Mouse (Mus musculus): ENCODE measurements around the gene Hcn1. TPM values are rescaled to one million over a fixed set of nuclear protein-coding genes. Genes with fewer than 3 reads are reported as not detected.
A peak's percentile ranks its signal among the peaks of the same experiment; 100 is the strongest.
"Not testable (repeated sequence)": the region's sequence is repeated elsewhere in the genome, so short reads cannot be mapped to it uniquely, and the experiment has no call there.

Gene Hcn1
- polyA plus RNA-seq, 1 experiment from 2014 or later: not detected

DNA sequence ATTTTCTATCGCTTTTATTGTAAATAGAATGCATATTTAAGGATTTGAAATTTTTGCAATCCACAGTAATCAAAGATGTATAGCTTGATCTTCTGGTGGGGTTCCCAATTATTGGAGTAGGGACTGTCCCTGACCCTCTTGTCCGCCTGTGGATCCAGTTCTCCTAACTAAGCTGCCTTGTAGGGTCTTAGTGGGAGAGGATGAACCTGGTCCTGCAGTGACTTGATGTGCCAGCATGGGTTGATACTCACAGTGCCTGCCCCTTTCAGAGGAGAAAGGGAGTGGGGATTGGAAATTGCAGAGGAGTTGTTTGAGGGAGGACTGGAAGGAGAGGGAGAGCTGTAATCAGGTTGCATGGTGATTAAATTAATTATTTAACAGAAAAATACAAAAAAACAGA, 398.4 kb downstream of the Hcn1 start:
- Histone ChIP-seq H3K9ac (ENCODE audit: low read depth, low read length) (no peak overlapping the region), H3K4me1 (ENCODE audit: control insufficient read depth, insufficient read depth, low read length) (0 out of 2 replicates have a peak, but pooled peaks cover 4% of the 10 kb centered on the region), H3K27ac (ENCODE audit: low read depth, low read length) (no peak overlapping the region), H3K4me3 (ENCODE audit: low read length) (no peak overlapping the region), H3K27me3 (ENCODE audit: control insufficient read depth, insufficient read depth, low read length) (no peaks in the 10 kb centered on the region), H3K9me3 (ENCODE audit: control insufficient read depth, low read length) (no peaks in the 10 kb centered on the region), H3K36me3 (ENCODE audit: control insufficient read depth, insufficient read depth, low read length) (no peaks in the 10 kb centered on the region), H3K4me2 (replicated peaks; ENCODE audit: low read depth, low read length) (no peak overlapping the region)
- 77% methylated on average over 2 of the region's 2 CpGs for WGBS
- ATAC-seq (ENCODE audit: low FRiP score, low TSS enrichment): peak; percentile 60; the same call in 1 of the 2 replicates

DNA sequence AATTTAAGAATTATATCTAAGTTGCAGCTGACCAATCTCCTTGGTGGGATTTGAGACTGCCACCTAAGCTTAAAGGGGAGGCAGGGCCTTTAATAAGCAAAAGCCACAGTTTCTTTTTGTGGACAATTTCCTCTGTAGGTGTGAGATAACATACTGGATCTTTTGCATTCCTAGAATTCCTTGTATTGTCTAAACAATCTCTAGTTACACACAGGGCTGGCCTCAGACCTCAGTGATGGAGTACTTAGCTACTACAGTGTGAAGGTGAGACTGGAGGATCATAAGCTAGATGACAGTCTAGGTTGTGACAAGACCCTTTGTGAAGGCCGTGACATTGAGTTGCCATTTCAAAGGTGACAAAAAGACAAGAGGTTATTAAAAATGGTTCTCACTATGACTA, 419.1 kb downstream of the Hcn1 start:
- Histone ChIP-seq H3K4me1 (ENCODE audit: control insufficient read depth, insufficient read depth, low read length) (no peaks in the 10 kb centered on the region), H3K27ac (ENCODE audit: low read depth, low read length) (no peak overlapping the region), H3K4me2 (replicated peaks; ENCODE audit: low read depth, low read length) (no peak overlapping the region), H3K27me3 (ENCODE audit: control insufficient read depth, insufficient read depth, low read length) (no peaks in the 10 kb centered on the region), H3K4me3 (ENCODE audit: low read length) (no peak overlapping the region), H3K9me3 (ENCODE audit: control insufficient read depth, low read length) (no peaks in the 10 kb centered on the region), H3K36me3 (ENCODE audit: control insufficient read depth, insufficient read depth, low read length) (no peaks in the 10 kb centered on the region), H3K9ac (ENCODE audit: low read depth, low read length) (no peak overlapping the region)
- 94% methylated on average over 1 of the region's 1 CpGs for WGBS
- ATAC-seq (ENCODE audit: low FRiP score, low TSS enrichment): no peak

DNA sequence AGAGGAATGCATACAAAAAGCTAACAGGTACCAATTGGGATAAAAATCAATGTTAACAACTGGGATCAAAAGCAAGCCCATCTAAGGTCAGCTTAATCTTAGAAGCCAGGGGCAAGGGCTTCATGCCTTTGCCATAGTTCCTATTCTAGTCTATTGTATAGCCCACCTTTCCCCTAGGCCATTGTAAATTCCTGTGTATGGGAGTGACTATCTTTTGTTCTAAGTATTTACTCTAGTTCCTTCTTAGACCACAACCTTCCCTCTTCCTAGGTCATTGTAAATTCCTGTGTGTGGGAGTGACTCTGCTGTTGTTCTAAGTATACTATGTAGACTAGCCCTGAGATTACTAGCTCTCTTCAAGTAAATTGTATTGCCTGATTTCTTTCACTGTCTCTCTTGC, 420.8 kb downstream of the Hcn1 start:
- not testable (repeated sequence) for H3K4me3 ChIP-seq (ENCODE audit: low read length)

DNA sequence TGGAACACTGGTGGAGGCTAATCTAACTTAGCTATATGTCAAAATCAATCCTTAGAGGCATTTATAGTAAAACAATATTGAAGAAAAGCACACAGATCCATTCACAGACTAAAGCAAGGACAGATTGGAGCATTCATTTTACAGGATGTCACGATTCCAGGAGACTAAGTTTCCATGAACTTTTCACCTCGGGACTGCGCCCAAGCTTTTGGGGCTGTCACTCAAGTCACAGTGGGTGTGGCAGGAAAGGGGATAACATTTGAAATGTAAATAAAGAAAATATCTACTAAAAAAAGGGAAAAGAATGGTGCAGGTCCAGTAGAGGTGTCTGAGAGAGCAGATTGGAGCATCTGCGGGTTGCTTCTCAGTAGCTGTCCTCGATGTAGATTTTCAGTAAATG, 421.3 kb downstream of the Hcn1 start:
- Histone ChIP-seq H3K9ac (ENCODE audit: low read depth, low read length) (no peak overlapping the region), H3K4me2 (replicated peaks; ENCODE audit: low read depth, low read length) (no peak overlapping the region), H3K9me3 (ENCODE audit: control insufficient read depth, low read length) (no peaks in the 10 kb centered on the region), H3K36me3 (ENCODE audit: control insufficient read depth, insufficient read depth, low read length) (no peaks in the 10 kb centered on the region), H3K27me3 (ENCODE audit: control insufficient read depth, insufficient read depth, low read length) (no peaks in the 10 kb centered on the region), H3K27ac (ENCODE audit: low read depth, low read length) (no peak overlapping the region), H3K4me3 (ENCODE audit: low read length) (no peak overlapping the region), H3K4me1 (ENCODE audit: control insufficient read depth, insufficient read depth, low read length) (no peaks in the 10 kb centered on the region)
- no peak for ATAC-seq (ENCODE audit: low FRiP score, low TSS enrichment)
- WGBS: 87% methylated on average over 5 of the region's 5 CpGs

More for the DNA sequence above, 420.8 kb downstream of the Hcn1 start:
- H3K9ac ChIP-seq (ENCODE audit: low read depth, low read length); H3K36me3 ChIP-seq (ENCODE audit: control insufficient read depth, insufficient read depth, low read length); H3K4me2 ChIP-seq (replicated peaks; ENCODE audit: low read depth, low read length); H3K27ac ChIP-seq (ENCODE audit: low read depth, low read length); ATAC-seq (ENCODE audit: low FRiP score, low TSS enrichment); H3K4me1 ChIP-seq (ENCODE audit: control insufficient read depth, insufficient read depth, low read length); H3K9me3 ChIP-seq (ENCODE audit: control insufficient read depth, low read length); H3K27me3 ChIP-seq (ENCODE audit: control insufficient read depth, insufficient read depth, low read length): not testable (repeated sequence)

DNA sequence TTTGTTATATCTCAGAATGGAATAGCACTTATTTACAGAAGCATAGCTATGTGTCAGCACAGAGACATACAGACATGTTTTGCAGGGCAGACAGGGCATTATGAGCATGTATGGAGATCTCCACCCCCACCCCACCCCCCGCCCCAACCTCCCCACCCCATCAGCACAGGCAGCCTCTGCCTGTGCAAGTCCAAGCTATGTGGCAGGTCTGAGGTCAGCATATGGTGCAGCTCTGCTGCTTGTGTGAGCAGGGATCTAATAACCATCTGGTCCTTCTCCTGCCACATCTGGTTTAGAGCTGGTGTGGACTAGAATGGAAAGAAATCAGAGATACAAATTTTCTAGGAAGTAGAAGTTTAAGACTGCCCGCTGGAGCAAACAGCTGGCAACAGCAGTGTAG, 424.4 kb downstream of the Hcn1 start:
- H3K4me2 ChIP-seq (replicated peaks; ENCODE audit: low read depth, low read length): no peak overlapping the region
- no peaks in the 10 kb centered on the region for H3K27me3 ChIP-seq (ENCODE audit: control insufficient read depth, insufficient read depth, low read length)
- H3K9ac ChIP-seq (ENCODE audit: low read depth, low read length): no peak overlapping the region
- H3K36me3 ChIP-seq (ENCODE audit: control insufficient read depth, insufficient read depth, low read length): no peaks in the 10 kb centered on the region
- ATAC-seq (ENCODE audit: low FRiP score, low TSS enrichment): no peak
- H3K9me3 ChIP-seq (ENCODE audit: control insufficient read depth, low read length): no peaks in the 10 kb centered on the region
- 80% methylated on average over 2 of the region's 2 CpGs for WGBS
- no peaks in the 10 kb centered on the region for H3K4me1 ChIP-seq (ENCODE audit: control insufficient read depth, insufficient read depth, low read length)
- H3K27ac ChIP-seq (ENCODE audit: low read depth, low read length): no peak overlapping the region
- H3K4me3 ChIP-seq (ENCODE audit: low read length): no peak overlapping the region

DNA sequence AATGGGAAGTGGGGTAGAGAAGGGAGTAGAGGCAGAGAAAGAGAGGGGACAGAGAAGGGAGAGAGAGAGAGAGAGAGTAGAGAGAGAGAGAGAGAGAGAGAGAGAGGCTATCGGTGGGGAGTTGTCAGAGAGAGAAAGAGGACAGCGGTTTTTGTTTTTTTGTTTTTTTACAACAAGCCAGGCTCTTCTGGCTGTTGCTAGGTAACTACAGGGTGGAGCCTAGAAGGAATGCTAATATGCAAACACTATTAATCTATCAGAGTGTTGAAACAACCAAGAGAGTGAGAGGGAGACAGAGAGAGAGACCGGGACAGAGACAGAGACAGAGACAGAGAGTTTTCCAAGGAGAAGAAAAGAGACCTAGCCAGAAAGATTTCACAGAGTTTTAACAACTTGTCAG, 425.7 kb downstream of the Hcn1 start:
- no peaks in the 10 kb centered on the region for H3K27me3 ChIP-seq (ENCODE audit: control insufficient read depth, insufficient read depth, low read length)
- no peak overlapping the region for H3K9ac ChIP-seq (ENCODE audit: low read depth, low read length)
- no peaks in the 10 kb centered on the region for H3K4me1 ChIP-seq (ENCODE audit: control insufficient read depth, insufficient read depth, low read length)
- H3K4me3 ChIP-seq (ENCODE audit: low read length): no peak overlapping the region
- 56% methylated on average over 3 of the region's 3 CpGs for WGBS
- H3K27ac ChIP-seq (ENCODE audit: low read depth, low read length): no peak overlapping the region
- H3K4me2 ChIP-seq (replicated peaks; ENCODE audit: low read depth, low read length): no peak overlapping the region
- no peak for ATAC-seq (ENCODE audit: low FRiP score, low TSS enrichment)
- H3K36me3 ChIP-seq (ENCODE audit: control insufficient read depth, insufficient read depth, low read length): no peaks in the 10 kb centered on the region
- H3K9me3 ChIP-seq (ENCODE audit: control insufficient read depth, low read length): no peaks in the 10 kb centered on the region

DNA sequence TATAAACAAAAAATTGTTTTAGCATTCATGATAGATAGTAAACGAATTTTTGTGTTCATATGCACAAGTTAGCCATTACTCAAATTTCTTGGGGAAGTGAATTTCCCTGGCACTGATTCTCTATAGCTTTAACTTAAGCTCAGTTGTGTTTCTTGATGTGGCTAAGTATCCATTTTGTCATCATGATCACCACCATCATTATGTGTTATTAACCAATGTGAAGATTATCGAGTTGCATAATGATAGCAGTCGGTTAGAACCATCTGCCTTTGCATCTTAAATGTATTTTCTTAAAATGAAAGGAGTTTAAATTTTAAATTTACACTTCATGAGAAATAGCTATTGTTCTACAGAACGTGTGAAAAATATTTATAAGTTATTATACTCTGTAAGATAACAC, 426.5 kb downstream of the Hcn1 start:
- WGBS: 82% methylated on average over 4 of the region's 4 CpGs
- H3K4me2 ChIP-seq (replicated peaks; ENCODE audit: low read depth, low read length): no peak overlapping the region
- H3K9ac ChIP-seq (ENCODE audit: low read depth, low read length): no peak overlapping the region
- H3K27ac ChIP-seq (ENCODE audit: low read depth, low read length): no peak overlapping the region
- ATAC-seq (ENCODE audit: low FRiP score, low TSS enrichment): no peak
- no peaks in the 10 kb centered on the region for H3K36me3 ChIP-seq (ENCODE audit: control insufficient read depth, insufficient read depth, low read length)
- H3K27me3 ChIP-seq (ENCODE audit: control insufficient read depth, insufficient read depth, low read length): no peaks in the 10 kb centered on the region
- no peaks in the 10 kb centered on the region for H3K4me1 ChIP-seq (ENCODE audit: control insufficient read depth, insufficient read depth, low read length)
- no peak overlapping the region for H3K4me3 ChIP-seq (ENCODE audit: low read length)
- H3K9me3 ChIP-seq (ENCODE audit: control insufficient read depth, low read length): no peaks in the 10 kb centered on the region

DNA sequence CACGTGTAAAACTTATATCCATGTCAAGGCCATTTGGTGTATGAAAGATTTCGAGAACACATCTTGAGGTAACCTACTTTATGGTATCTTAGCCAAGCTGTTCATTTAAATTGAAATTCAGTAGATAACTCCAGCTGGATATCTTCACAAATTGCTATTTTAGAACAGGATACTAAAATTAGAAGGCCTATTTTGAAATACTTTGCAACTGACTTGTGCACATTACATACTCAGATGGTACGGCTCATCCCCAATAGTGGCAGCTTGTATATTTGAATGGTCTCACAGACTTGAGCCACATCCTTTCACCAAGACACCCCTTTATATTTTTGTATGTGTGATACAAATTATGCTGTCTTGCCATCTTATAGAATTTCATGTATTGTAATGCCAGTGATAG, 427.5 kb downstream of the Hcn1 start:
- Histone ChIP-seq H3K36me3 (ENCODE audit: control insufficient read depth, insufficient read depth, low read length) (no peaks in the 10 kb centered on the region), H3K27me3 (ENCODE audit: control insufficient read depth, insufficient read depth, low read length) (no peaks in the 10 kb centered on the region), H3K27ac (ENCODE audit: low read depth, low read length) (no peak overlapping the region), H3K9me3 (ENCODE audit: control insufficient read depth, low read length) (no peaks in the 10 kb centered on the region), H3K9ac (ENCODE audit: low read depth, low read length) (no peak overlapping the region), H3K4me2 (replicated peaks; ENCODE audit: low read depth, low read length) (no peak overlapping the region), H3K4me1 (ENCODE audit: control insufficient read depth, insufficient read depth, low read length) (no peaks in the 10 kb centered on the region), H3K4me3 (ENCODE audit: low read length) (no peak overlapping the region)
- 72% methylated on average over 3 of the region's 3 CpGs for WGBS
- ATAC-seq (ENCODE audit: low FRiP score, low TSS enrichment): no peak

DNA sequence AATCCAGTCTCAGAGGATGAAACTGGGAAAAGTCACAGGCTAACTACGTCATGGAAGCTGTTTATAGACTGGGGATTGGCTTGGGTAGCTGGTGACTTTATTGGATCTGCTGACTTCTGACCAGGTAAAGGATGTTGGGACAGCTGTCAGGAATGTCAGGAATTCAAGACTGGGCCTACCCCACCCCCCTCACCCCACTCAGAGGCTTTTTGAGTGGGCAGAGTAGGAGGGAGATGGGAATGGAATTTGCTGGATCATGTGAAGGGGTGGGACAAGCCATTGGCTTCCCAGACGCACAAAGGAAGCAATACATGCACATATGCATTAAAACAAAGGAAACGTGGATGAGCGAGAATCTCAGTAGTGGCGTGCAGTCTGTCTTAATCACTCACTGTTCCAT, 433.5 kb downstream of the Hcn1 start:
- 83% methylated on average over 5 of the region's 5 CpGs for WGBS
- no peak overlapping the region for H3K4me2 ChIP-seq (replicated peaks; ENCODE audit: low read depth, low read length)
- H3K9me3 ChIP-seq (ENCODE audit: control insufficient read depth, low read length): no peaks in the 10 kb centered on the region
- H3K4me3 ChIP-seq (ENCODE audit: low read length): no peak overlapping the region
- no peaks in the 10 kb centered on the region for H3K27me3 ChIP-seq (ENCODE audit: control insufficient read depth, insufficient read depth, low read length)
- no peak overlapping the region for H3K9ac ChIP-seq (ENCODE audit: low read depth, low read length)
- no peak overlapping the region for H3K27ac ChIP-seq (ENCODE audit: low read depth, low read length)
- H3K4me1 ChIP-seq (ENCODE audit: control insufficient read depth, insufficient read depth, low read length): no peaks in the 10 kb centered on the region
- no peak for ATAC-seq (ENCODE audit: low FRiP score, low TSS enrichment)
- H3K36me3 ChIP-seq (ENCODE audit: control insufficient read depth, insufficient read depth, low read length): no peaks in the 10 kb centered on the region
